Mouse (Mus musculus): ENCODE data around the gene Tnfsf13. TPM values are rescaled to one million over a fixed set of nuclear protein-coding genes. Genes with fewer than 3 reads are reported as not detected.

Tnfsf13 gene
- polyA plus RNA-seq (2017; shearing (Covaris generic)), result not detected

DNA sequence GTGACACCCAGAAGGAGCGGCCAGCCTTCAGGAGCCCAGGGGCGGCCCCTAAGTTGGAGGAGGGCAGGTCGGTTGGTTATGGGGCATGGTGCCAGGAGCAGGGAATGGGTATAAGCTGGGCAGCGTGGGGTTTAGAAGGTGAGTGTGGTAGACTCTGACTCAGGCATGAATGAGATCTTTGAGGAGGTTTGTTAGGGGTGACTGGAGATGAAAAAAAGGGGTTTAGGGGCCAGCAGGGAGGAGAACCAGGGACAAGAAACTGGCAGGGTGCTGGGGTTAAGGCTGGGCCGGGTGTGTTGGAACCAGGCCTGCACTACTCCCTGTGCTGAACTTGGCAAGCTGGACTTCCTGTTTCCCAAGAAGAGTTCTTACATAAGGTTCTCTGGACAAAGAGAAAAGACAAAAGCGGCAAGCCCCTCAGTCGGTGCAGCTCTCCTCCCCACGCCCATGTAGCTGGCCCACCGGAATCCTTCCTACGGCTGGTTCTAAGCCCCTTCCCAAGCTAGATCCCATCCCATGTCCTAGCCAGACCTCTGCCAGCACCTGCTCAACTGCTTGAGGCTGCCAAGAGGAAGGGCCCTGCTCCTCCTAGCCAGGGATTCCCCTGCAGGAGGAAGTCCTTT is at the start of gene Tnfsf13:
Gene Tnfsf13 (minus strand): TSS at position 259 of the 623 bp plus-strand sequence.

DNA sequence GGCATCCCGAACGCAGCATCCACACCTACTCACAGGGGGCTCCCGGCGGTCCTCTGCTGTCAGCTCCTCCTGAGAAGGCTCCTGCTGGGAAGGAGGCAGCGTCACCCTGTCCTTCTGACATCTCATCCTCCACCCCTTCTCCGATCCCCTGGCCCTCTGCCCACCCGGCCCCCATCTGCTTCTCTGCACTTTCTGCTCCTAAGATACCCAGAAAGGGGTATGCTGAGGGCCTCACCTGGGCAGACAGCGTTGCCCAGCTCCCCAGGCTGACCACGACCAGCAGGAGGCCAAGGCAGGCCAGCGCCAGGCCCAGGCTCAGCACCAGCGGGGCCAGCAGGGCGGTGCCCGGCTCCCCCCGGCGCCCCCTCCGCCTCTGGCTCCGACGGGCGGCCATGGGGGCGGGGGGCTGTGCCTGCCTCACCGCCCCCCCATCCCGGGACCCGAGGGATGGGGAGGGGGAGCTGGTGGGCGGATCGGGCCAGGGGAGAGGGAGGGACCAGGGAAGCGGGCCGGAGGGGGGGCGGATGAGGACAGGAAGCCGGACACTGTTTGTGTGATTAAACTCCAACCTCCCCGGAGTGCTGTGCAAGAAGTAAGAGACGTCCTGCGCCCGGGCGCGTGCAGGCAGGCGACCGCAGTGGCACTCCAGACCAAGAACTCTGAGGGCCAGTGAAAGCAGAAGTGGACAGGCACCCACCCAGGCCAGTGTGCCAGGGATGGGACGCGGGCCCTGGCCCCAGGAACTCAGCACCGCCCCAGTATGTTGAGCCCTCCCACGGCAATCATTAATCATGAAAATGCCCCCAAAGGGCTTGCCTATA is 10.0 kb upstream of the Tnfsf13 start, which contains the start of the genes Tnfsf12 and Tnfsfm13:
Gene Tnfsf12 (minus strand): TSS at position 489 of the 821 bp plus-strand sequence.
Gene Tnfsfm13 (minus strand): TSS at position 738 of the 821 bp plus-strand sequence.

DNA sequence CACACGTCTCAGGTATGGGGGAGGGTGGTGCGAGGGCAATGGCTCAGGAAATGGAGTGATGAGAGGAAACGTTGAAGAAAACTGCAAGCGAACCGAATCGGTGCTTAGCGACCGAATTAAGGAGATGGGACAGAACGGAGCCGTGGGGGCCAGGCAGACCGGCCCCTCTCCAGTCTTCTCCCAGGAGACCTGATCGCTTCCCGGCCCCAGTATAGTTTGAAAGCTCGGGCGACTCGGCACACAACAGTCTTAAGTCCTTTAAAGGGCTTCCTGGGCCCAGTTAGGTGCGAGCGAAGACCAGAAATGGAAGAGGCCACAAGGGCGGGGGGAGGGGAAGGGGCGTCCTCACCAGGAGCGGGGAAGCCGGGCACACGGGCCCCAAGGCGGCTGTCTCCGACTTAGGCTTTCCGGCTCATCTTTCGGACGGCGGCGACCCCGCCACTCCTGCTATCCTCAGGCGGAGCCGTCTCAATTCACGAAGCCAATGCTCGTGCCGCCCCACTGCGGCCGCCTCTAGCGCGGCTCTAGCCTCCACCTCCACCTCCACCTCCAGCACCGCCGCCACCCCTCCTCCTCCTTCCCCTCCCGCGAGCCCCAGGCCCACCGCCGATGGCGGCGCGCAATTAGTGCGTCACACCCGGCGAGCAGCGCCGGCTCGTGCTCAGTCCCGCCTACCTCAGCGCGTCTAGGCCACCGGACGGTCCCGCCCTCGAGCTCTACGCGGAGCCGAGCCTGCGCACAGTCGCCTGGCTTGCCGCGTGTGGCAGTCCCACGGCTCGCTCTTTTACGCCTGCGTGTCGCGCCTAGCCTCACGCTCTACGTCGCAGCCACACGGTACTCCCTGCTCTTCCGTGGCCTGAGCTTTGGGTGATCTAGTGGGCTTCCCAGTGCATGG is 4.0 kb downstream of the Tnfsf13 start, which contains the start of gene Senp3:
Gene Senp3 (minus strand): TSS at position 771 of the 895 bp plus-strand sequence.

DNA sequence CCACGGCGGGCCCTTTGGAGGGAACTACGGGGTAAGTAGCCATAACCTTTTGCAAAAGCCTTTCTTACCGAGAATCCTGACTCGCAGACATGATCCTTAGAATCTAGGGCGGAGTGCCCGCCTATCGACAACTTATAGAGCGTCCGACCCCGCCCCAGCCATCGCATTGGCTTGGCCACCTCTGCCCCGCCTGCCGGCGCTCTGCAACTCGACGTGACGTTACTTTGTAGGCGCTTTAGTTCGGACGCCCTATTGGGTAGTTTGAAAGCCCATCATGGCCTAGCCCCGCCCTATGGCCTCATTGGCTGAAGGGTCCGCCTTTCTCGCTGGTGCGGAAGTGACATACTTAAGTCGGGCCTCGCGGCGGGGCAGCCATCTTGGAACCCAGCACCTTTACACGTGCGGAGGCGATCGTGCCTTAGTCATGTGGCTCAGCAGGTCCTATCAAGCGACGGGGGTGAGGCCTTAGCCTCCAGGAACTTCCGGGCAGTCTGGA is 13.3 kb downstream of the Tnfsf13 start, which contains the start of gene Eif4a1:
Gene Eif4a1 (minus strand): TSS at position 213 of the 496 bp plus-strand sequence.

DNA sequence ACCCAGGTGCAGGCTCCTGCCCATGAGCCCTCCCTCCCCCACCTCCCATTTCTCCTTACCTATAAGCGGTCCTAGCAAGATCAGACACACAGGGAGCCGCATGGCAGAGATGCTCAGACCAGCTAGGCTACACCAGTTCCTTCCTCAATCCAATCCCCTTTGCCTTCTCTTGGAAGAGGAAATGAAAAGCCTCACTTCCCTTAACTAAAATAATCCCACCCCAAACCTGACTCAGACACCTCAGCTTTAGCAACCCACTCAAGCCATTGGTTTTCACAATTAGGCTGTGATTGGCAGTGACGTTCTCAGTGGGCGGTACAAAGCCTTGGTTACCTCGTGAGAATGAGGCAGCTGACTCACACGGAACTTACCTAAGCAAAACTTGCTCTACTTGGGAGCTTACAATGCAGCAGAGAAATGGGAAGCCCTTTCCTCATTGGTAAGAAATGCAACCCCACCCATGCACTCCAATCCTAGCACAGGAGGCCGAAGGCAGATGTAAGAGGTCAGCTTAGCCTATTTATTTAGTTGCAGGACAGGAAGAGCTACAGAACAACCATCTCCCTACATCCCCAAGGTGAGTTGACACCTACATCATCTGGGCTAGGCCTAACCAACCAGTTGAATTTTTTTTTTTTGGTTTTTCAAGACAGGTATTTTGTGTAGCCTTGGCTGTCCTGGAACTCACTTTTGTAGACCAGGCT is 19.5 kb downstream of the Tnfsf13 start, which contains the start of gene Cd68:
Gene Cd68 (minus strand): TSS at position 193 of the 704 bp plus-strand sequence.

DNA sequence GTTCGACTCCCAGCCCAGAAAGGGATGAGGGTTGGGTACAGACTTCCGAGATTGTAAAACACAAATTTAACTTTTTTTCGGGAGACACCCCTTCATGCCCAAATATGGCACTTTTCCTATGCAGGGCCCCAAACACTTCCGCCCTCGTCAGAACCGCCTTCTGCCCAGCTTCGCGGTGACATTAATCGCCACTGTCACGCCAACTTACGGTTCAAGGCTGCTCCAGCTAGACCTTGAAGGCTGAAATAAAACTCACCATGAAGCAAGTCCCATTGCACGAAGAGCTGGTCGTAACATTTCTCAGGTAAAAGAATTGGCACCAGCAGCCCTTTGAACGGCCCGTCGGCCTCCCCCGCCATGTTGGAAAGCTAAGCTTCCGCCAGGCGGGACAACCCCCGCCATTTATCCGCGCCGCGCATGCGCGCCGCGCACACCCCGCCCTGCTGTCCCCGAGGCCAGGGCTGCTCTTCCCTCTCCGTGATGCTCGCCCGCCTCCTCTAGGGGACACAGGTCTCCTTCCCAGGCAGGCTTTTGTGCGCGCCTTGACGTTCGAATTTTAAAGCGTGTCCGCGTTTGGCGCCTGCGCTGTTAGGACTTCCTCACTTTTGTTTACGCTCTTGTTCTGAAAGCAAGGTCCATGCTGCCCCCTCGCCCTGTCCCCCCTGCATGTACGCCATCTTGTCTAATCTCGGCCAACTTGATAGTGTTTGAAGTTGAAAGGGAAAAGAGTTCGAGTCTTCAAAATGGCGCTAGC is 23.2 kb downstream of the Tnfsf13 start, which contains the start of gene Mpdu1:
Gene Mpdu1 (minus strand): TSS at position 430 of the 754 bp plus-strand sequence.

DNA sequence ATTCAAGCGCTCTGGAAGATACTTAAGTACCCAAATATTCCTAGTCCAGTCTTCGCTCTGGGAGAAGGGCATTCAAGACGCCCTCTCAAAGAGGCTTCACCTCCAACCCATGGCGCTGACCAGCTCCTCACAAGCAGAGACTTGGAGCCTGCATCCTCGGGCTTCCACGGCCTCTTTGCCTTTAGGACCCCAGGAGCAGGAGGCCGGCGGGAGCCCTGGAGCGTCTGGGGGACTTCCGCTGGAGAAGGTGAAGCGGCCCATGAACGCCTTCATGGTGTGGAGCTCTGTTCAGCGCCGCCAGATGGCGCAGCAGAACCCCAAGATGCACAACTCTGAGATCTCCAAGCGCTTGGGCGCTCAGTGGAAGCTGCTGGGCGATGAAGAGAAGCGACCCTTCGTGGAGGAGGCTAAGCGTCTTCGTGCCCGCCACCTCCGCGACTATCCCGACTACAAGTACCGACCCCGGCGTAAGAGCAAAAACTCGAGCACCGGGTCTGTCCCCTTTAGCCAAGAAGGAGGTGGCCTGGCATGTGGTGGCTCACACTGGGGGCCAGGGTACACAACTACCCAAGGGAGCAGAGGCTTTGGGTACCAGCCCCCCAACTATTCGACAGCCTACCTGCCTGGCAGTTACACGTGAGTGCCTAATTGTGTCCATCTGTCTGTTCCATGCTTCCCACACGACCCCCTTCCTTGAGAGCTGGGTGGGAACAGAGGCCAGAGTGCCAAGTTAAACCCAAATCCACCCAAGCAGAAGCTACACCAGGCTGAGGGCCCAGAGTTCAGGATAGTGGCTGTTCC is 30.1 kb downstream of the Tnfsf13 start, which contains the start of gene Sox15:
Gene Sox15 (plus strand): TSS at position 51 of the 801 bp plus-strand sequence.

Other genes starting within 250 kb of the Tnfsf13 start
- gene Dnah2, start 136.7 kb downstream of the Tnfsf13 start, polyA plus RNA-seq (2017; shearing (Covaris generic)), result 0.16 TPM
- not detected for gene Efnb3, start 125.6 kb downstream of the Tnfsf13 start, polyA plus RNA-seq (2017; shearing (Covaris generic))
- gene Wrap53, start 105.5 kb downstream of the Tnfsf13 start, polyA plus RNA-seq (2017; shearing (Covaris generic)), result 13.1 TPM
- gene Trp53, start 105.4 kb downstream of the Tnfsf13 start, polyA plus RNA-seq (2017; shearing (Covaris generic)), result 204 TPM
- not detected for gene Atp1b2, start 79.8 kb downstream of the Tnfsf13 start, polyA plus RNA-seq (2017; shearing (Covaris generic))
- 0.68 TPM for gene Shbg, start 67.9 kb downstream of the Tnfsf13 start, polyA plus RNA-seq (2017; shearing (Covaris generic))
- 0.59 TPM for gene Sat2, start 63.8 kb downstream of the Tnfsf13 start, polyA plus RNA-seq (2017; shearing (Covaris generic))
- gene Fxr2, start 52.8 kb downstream of the Tnfsf13 start, polyA plus RNA-seq (2017; shearing (Covaris generic)), result 73.0 TPM
- 0.76 TPM for gene Sox15, start 30.5 kb downstream of the Tnfsf13 start, polyA plus RNA-seq (2017; shearing (Covaris generic))
- 44.5 TPM for gene Mpdu1, start 23.1 kb downstream of the Tnfsf13 start, polyA plus RNA-seq (2017; shearing (Covaris generic))
- gene Cd68, start 19.6 kb downstream of the Tnfsf13 start, polyA plus RNA-seq (2017; shearing (Covaris generic)), result 3.9 TPM
- gene Eif4a1, start 13.4 kb downstream of the Tnfsf13 start, polyA plus RNA-seq (2017; shearing (Covaris generic)), result 729 TPM
- 29.6 TPM for gene Senp3, start 3.7 kb downstream of the Tnfsf13 start, polyA plus RNA-seq (2017; shearing (Covaris generic))
- not detected for gene Tnfsf12, start 10.1 kb upstream of the Tnfsf13 start, polyA plus RNA-seq (2017; shearing (Covaris generic))
- not detected for gene Tnfsfm13, start 10.3 kb upstream of the Tnfsf13 start, polyA plus RNA-seq (2017; shearing (Covaris generic))
- 51.9 TPM for gene Polr2a, start 72.9 kb upstream of the Tnfsf13 start, polyA plus RNA-seq (2017; shearing (Covaris generic))
- 0.26 TPM for gene Slc35g3, start 76.2 kb upstream of the Tnfsf13 start, polyA plus RNA-seq (2017; shearing (Covaris generic))
- 4.2 TPM for gene Zbtb4, start 80.1 kb upstream of the Tnfsf13 start, polyA plus RNA-seq (2017; shearing (Covaris generic))
- 0.52 TPM for gene Chrnb1, start 110.2 kb upstream of the Tnfsf13 start, polyA plus RNA-seq (2017; shearing (Covaris generic))
- not detected for gene Fgf11, start 116.1 kb upstream of the Tnfsf13 start, polyA plus RNA-seq (2017; shearing (Covaris generic))
- gene Tmem102, start 119.8 kb upstream of the Tnfsf13 start, polyA plus RNA-seq (2017; shearing (Covaris generic)), result not detected
- gene Gm39566, start 129.5 kb upstream of the Tnfsf13 start, polyA plus RNA-seq (2017; shearing (Covaris generic)), result 0.16 TPM
- 0.39 TPM for gene Spem2, start 132.7 kb upstream of the Tnfsf13 start, polyA plus RNA-seq (2017; shearing (Covaris generic))
- gene Spem1, start 136.4 kb upstream of the Tnfsf13 start, polyA plus RNA-seq (2017; shearing (Covaris generic)), result not detected
- gene Nlgn2, start 152.0 kb upstream of the Tnfsf13 start, polyA plus RNA-seq (2017; shearing (Covaris generic)), result 0.15 TPM
- 44.3 TPM for gene Tmem256, start 152.7 kb upstream of the Tnfsf13 start, polyA plus RNA-seq (2017; shearing (Covaris generic))
- 8.5 TPM for gene Plscr3, start 160.6 kb upstream of the Tnfsf13 start, polyA plus RNA-seq (2017; shearing (Covaris generic))
- gene Tnk1, start 172.9 kb upstream of the Tnfsf13 start, polyA plus RNA-seq (2017; shearing (Covaris generic)), result 0.27 TPM
- gene Tmem95, start 192.2 kb upstream of the Tnfsf13 start, polyA plus RNA-seq (2017; shearing (Covaris generic)), result not detected
- gene Kctd11, start 195.6 kb upstream of the Tnfsf13 start, polyA plus RNA-seq (2017; shearing (Covaris generic)), result 0.95 TPM
- 485 TPM for gene Acap1, start 209.8 kb upstream of the Tnfsf13 start, polyA plus RNA-seq (2017; shearing (Covaris generic))
- 1.6 TPM for gene 2810408A11Rik, start 215.2 kb upstream of the Tnfsf13 start, polyA plus RNA-seq (2017; shearing (Covaris generic))
- 7.3 TPM for gene Neurl4, start 215.3 kb upstream of the Tnfsf13 start, polyA plus RNA-seq (2017; shearing (Covaris generic))
- gene Gps2, start 228.1 kb upstream of the Tnfsf13 start, polyA plus RNA-seq (2017; shearing (Covaris generic)), result 235 TPM
- 1,038 TPM for gene Eif5a, start 236.2 kb upstream of the Tnfsf13 start, polyA plus RNA-seq (2017; shearing (Covaris generic))

All from effector memory CD4-positive, alpha-beta T cell, adult 7 months (primary cell).